31 mouse cellular contexts compared by ENCODE assay signal in genomic region chr6:72410518-72410917, GRCm38 (mm10). TPM values are rescaled to one million over a fixed set of nuclear protein-coding genes. Genes with fewer than 3 reads are reported as not detected.
DNase-seq lines count a peak whose midpoint lies in the region; ATAC-seq and TF ChIP-seq lines count a peak whose summit lies in the region.
"Had no signal": no experiment of that assay in that cellular context is flagged by ENCODE, and none has a peak within 500 bp of the region (broad histone marks: within the 10 kb centered on the region; RNA-seq: fewer than 3 reads in every experiment).

No protein-coding gene starts in this region.

- H3K4me3 ChIP-seq in embryonic facial prominence, embryonic 13.5 days: no peak overlapping the region
- no peak overlapping the region for H3K4me3 ChIP-seq in embryonic facial prominence, embryonic 10.5 days
- no peak overlapping the region for H3K4me3 ChIP-seq in thymus, adult 2 months (ENCODE audit: control insufficient read depth, insufficient read depth, low read length)
- H3K4me3 ChIP-seq: embryonic facial prominence, embryonic 12.5 days; forebrain, embryonic 10.5 days; heart, embryonic 13.5 days; layer of hippocampus, adult 2 months; limb, embryonic 10.5 days; limb, embryonic 15.5 days; midbrain, embryonic 12.5 days had no signal

- H3K27ac ChIP-seq in embryonic facial prominence, embryonic 13.5 days: no peak overlapping the region
- no peak overlapping the region for H3K27ac ChIP-seq in embryonic facial prominence, embryonic 10.5 days (replicated peaks)
- no peak overlapping the region for H3K27ac ChIP-seq in thymus, adult 2 months (ENCODE audit: control insufficient read depth, insufficient read depth, low read length)
- H3K27ac ChIP-seq: embryonic facial prominence, embryonic 12.5 days; forebrain, embryonic 10.5 days; heart, embryonic 13.5 days; layer of hippocampus, adult 2 months; limb, embryonic 10.5 days; limb, embryonic 15.5 days; liver, embryonic 14.5 days; midbrain, embryonic 12.5 days; stomach, postnatal 0 days had no signal

- H3K9ac ChIP-seq in embryonic facial prominence, embryonic 13.5 days: peak overlapping the region; percentile 52
- H3K9ac ChIP-seq: embryonic facial prominence, embryonic 12.5 days; forebrain, postnatal 0 days; heart, embryonic 13.5 days; limb, embryonic 15.5 days; liver, embryonic 14.5 days; lung, embryonic 14.5 days; midbrain, embryonic 12.5 days had no signal

- no peak for ATAC-seq in embryonic facial prominence, embryonic 13.5 days (ENCODE audit: insufficient number of reproducible peaks, insufficient read depth, low FRiP score, low TSS enrichment, low read depth)
- ATAC-seq: forebrain, postnatal 0 days; intestine, postnatal 0 days; Patski had no signal

- DNase-seq in embryonic facial prominence, embryonic 10.5 days (ENCODE audit: low spot score): no peak
- peak; percentile 51 for DNase-seq in A20 (ENCODE audit: low read depth, low spot score)
- DNase-seq in induced T-regulatory cell, adult 2 months (ENCODE audit: low read depth): peak; percentile 49
- DNase-seq in naive thymus-derived CD4-positive, alpha-beta T cell, adult 2 months (ENCODE audit: low read depth): peak; percentile 21
- no peak for DNase-seq in thymus, adult 2 months
- no peak for DNase-seq in ovary, postnatal 10 days (ENCODE audit: low spot score)
- DNase-seq: adrenal gland, postnatal 10 days; cerebellum, adult 8-10 months; cerebellum, postnatal 25 days; forebrain, postnatal 0 days; heart, postnatal 10 days; kidney, postnatal 36 days; layer of hippocampus, postnatal 36 days; lung, embryonic 14.5 days; lung, postnatal 14 days; retina, postnatal 1 day; right cerebral cortex, postnatal 14 days; thymus, adult 18-20 months had no signal

- TF ChIP-seq CTCF in thymus, adult 2 months (IDR thresholded peaks at IDR 0.05; ENCODE audit: borderline replicate concordance, control insufficient read depth, extremely low read depth, insufficient read depth, low read length, poor library complexity): no peak

- H3K9me3 ChIP-seq in embryonic facial prominence, embryonic 13.5 days: no peaks in the 10 kb centered on the region
- no peaks in the 10 kb centered on the region for H3K9me3 ChIP-seq in embryonic facial prominence, embryonic 10.5 days
- H3K9me3 ChIP-seq: embryonic facial prominence, embryonic 12.5 days; forebrain, embryonic 10.5 days; heart, embryonic 13.5 days; limb, embryonic 10.5 days; limb, embryonic 15.5 days; midbrain, embryonic 12.5 days had no signal

- no peak for TF ChIP-seq POLR2A in thymus, adult 2 months (IDR thresholded peaks at IDR 0.05; ENCODE audit: control insufficient read depth, extremely low read depth, insufficient read depth, low read length, poor library complexity)

- no peaks in the 10 kb centered on the region for H3K36me3 ChIP-seq in embryonic facial prominence, embryonic 13.5 days
- no peaks in the 10 kb centered on the region for H3K36me3 ChIP-seq in embryonic facial prominence, embryonic 10.5 days (replicated peaks)
- H3K36me3 ChIP-seq in thymus, adult 2 months (ENCODE audit: control insufficient read depth, insufficient read depth, low read length): no peaks in the 10 kb centered on the region
- H3K36me3 ChIP-seq: embryonic facial prominence, embryonic 12.5 days; forebrain, embryonic 10.5 days; heart, embryonic 13.5 days; limb, embryonic 10.5 days; limb, embryonic 15.5 days; midbrain, embryonic 12.5 days had no signal

- H3K4me1 ChIP-seq in embryonic facial prominence, embryonic 13.5 days: peaks cover 15% of the 10 kb centered on the region
- peaks cover 16% of the 10 kb centered on the region for H3K4me1 ChIP-seq in embryonic facial prominence, embryonic 10.5 days
- H3K4me1 ChIP-seq in thymus, adult 2 months (replicated peaks; ENCODE audit: control insufficient read depth, insufficient read depth, low read length): peaks cover 18% of the 10 kb centered on the region

- no peak overlapping the region for H3K4me2 ChIP-seq in embryonic facial prominence, embryonic 13.5 days
- H3K4me2 ChIP-seq: embryonic facial prominence, embryonic 12.5 days; heart, embryonic 13.5 days; limb, embryonic 15.5 days; lung, embryonic 14.5 days; midbrain, embryonic 12.5 days had no signal

- H3K27me3 ChIP-seq in embryonic facial prominence, embryonic 13.5 days: no peaks in the 10 kb centered on the region
- no peaks in the 10 kb centered on the region for H3K27me3 ChIP-seq in embryonic facial prominence, embryonic 10.5 days (replicated peaks; ENCODE audit: low read depth, poor library complexity, severe bottlenecking)
- H3K27me3 ChIP-seq in thymus, adult 2 months (ENCODE audit: control insufficient read depth, insufficient read depth, low read length): no peaks in the 10 kb centered on the region
- H3K27me3 ChIP-seq: CH12.LX; embryonic facial prominence, embryonic 12.5 days; heart, embryonic 13.5 days; limb, embryonic 15.5 days; midbrain, embryonic 12.5 days; Patski had no signal

- 76% methylated on average over 7 of the region's 7 CpGs for WGBS in embryonic facial prominence, embryonic 13.5 days
- 85% methylated on average over 7 of the region's 7 CpGs for WGBS in embryonic facial prominence, embryonic 10.5 days
- WGBS in thymus, adult 2 months: 22% methylated on average over 7 of the region's 7 CpGs

RNA-seq across cellular contexts. Expression of gene Ggcx, which starts 3.6 kb away (rescaled TPM):
- 39.1 and 41.5 TPM in 2 replicates for polyA plus RNA-seq in embryonic facial prominence, embryonic 13.5 days (2015; fragmentation: Nextera tagmentation; extraction: Ambion mirVana)
- 20.4 and 21.1 TPM in 2 replicates for polyA plus RNA-seq in embryonic facial prominence, embryonic 10.5 days (2016; fragmentation: Nextera tagmentation; extraction: Ambion mirVana)
- 14.0 and 15.3 TPM in 2 replicates for polyA plus RNA-seq in thymus, adult 2 months (2012; rRNA removed)

RNA-seq across cellular contexts. Expression of gene Vamp8, which starts 20.0 kb away (rescaled TPM):
- polyA plus RNA-seq in embryonic facial prominence, embryonic 13.5 days (2015; fragmentation: Nextera tagmentation; extraction: Ambion mirVana): 130 and 135 TPM in 2 replicates
- 53.2 and 59.8 TPM in 2 replicates for polyA plus RNA-seq in embryonic facial prominence, embryonic 10.5 days (2016; fragmentation: Nextera tagmentation; extraction: Ambion mirVana)
- 104 and 149 TPM in 2 replicates for polyA plus RNA-seq in thymus, adult 2 months (2012; rRNA removed)

RNA-seq across cellular contexts. Expression of gene Mat2a, which starts 28.8 kb away (rescaled TPM):
- 361 and 377 TPM in 2 replicates for polyA plus RNA-seq in embryonic facial prominence, embryonic 13.5 days (2015; fragmentation: Nextera tagmentation; extraction: Ambion mirVana)
- 473 and 481 TPM in 2 replicates for polyA plus RNA-seq in embryonic facial prominence, embryonic 10.5 days (2016; fragmentation: Nextera tagmentation; extraction: Ambion mirVana)
- polyA plus RNA-seq in thymus, adult 2 months (2012; rRNA removed): 140 and 162 TPM in 2 replicates

RNA-seq across cellular contexts. Expression of gene Vamp5, which starts 30.2 kb away (rescaled TPM):
- polyA plus RNA-seq in embryonic facial prominence, embryonic 13.5 days (2015; fragmentation: Nextera tagmentation; extraction: Ambion mirVana): 19.7 and 20.6 TPM in 2 replicates
- polyA plus RNA-seq in embryonic facial prominence, embryonic 10.5 days (2016; fragmentation: Nextera tagmentation; extraction: Ambion mirVana): 13.6 and 15.9 TPM in 2 replicates
- polyA plus RNA-seq in thymus, adult 2 months (2012; rRNA removed): 18.2 and 24.0 TPM in 2 replicates

RNA-seq across cellular contexts. Expression of gene Rnf181, which starts 43.8 kb away (rescaled TPM):
- polyA plus RNA-seq in embryonic facial prominence, embryonic 13.5 days (2015; fragmentation: Nextera tagmentation; extraction: Ambion mirVana): 94.5 and 110 TPM in 2 replicates
- 106 and 111 TPM in 2 replicates for polyA plus RNA-seq in embryonic facial prominence, embryonic 10.5 days (2016; fragmentation: Nextera tagmentation; extraction: Ambion mirVana)
- polyA plus RNA-seq in thymus, adult 2 months (2012; rRNA removed): 90.7 and 98.9 TPM in 2 replicates

Comparison
In these comparisons a context has a peak if more than half of its experiments do, and no peak if none do; other contexts are left out.
1. DNase-seq: peak in A20 (single experiment), induced T-regulatory cell, adult 2 months (single experiment) and naive thymus-derived CD4-positive, alpha-beta T cell, adult 2 months (single experiment); none in embryonic facial prominence, embryonic 10.5 days (single experiment), thymus, adult 2 months (single experiment) and ovary, postnatal 10 days (single experiment).